In genomic region chr17:24737135-24737810, GRCm38 (mm10) we compare ENCODE assay signal across 8 mouse cellular contexts. TPM values are rescaled to one million over a fixed set of nuclear protein-coding genes. Genes with fewer than 3 reads are reported as not detected.
DNase-seq lines count a peak whose midpoint lies in the region; ATAC-seq lines count a peak whose summit lies in the region.

No protein-coding gene starts in this region.

- no peaks in the 10 kb centered on the region for H3K9me3 ChIP-seq in embryonic facial prominence, embryonic 15.5 days (replicated peaks)
- no peaks in the 10 kb centered on the region for H3K9me3 ChIP-seq in kidney, embryonic 16.5 days (ENCODE audit: low read length)
- no peaks in the 10 kb centered on the region for H3K9me3 ChIP-seq in midbrain, embryonic 15.5 days

- peak overlapping the region; percentile 55; the same call in 1 of the 2 replicates for H3K9ac ChIP-seq in embryonic facial prominence, embryonic 15.5 days
- peak overlapping the region; percentile 89 for H3K9ac ChIP-seq in kidney, embryonic 16.5 days (replicated peaks; ENCODE audit: low read length)
- H3K9ac ChIP-seq in midbrain, embryonic 15.5 days: no peak overlapping the region

- ATAC-seq in embryonic facial prominence, embryonic 15.5 days (ENCODE audit: insufficient number of reproducible peaks, low FRiP score, low TSS enrichment, low read depth): no peak
- ATAC-seq in kidney, embryonic 16.5 days (ENCODE audit: low FRiP score, low TSS enrichment): no peak
- ATAC-seq in midbrain, embryonic 15.5 days (replicated peaks): no peak

- 23% methylated on average over 8 of the region's 8 CpGs for WGBS in embryonic facial prominence, embryonic 15.5 days
- 23% methylated on average over 8 of the region's 8 CpGs for WGBS in kidney, embryonic 16.5 days
- 27% methylated on average over 8 of the region's 8 CpGs for WGBS in midbrain, embryonic 15.5 days

- intact Hi-C loops in left cerebral cortex, postnatal 25 days (cut with DNase I): no loop called here

- H3K36me3 ChIP-seq in embryonic facial prominence, embryonic 15.5 days: peaks cover 17% of the 10 kb centered on the region; the same call in 1 of the 2 replicates
- H3K36me3 ChIP-seq in kidney, embryonic 16.5 days (ENCODE audit: insufficient read depth, low read length): 0 out of 2 replicates have a peak, but pooled peaks cover 3% of the 10 kb centered on the region
- H3K36me3 ChIP-seq in midbrain, embryonic 15.5 days (replicated peaks): no peaks in the 10 kb centered on the region

- DNase-seq in kidney, adult 18-20 months: peak; percentile 58
- no peak for DNase-seq in kidney, postnatal 4 days
- no peak for DNase-seq in frontal cortex, adult 2 months (ENCODE audit: extremely low spot score in 1 of 2, low spot score in 1 of 2)
- no peak for DNase-seq in left cerebral cortex, postnatal 25 days (ENCODE audit: low spot score in 2 of 2)
- no peak for DNase-seq in gastrocnemius, postnatal 25 days

- peaks cover 15% of the 10 kb centered on the region for H3K4me1 ChIP-seq in embryonic facial prominence, embryonic 15.5 days
- H3K4me1 ChIP-seq in kidney, embryonic 16.5 days (ENCODE audit: insufficient read depth, low read length): peaks cover 20% of the 10 kb centered on the region
- peaks cover 18% of the 10 kb centered on the region for H3K4me1 ChIP-seq in midbrain, embryonic 15.5 days

- peak overlapping the region; percentile 70; the same call in 1 of the 2 replicates for H3K27ac ChIP-seq in embryonic facial prominence, embryonic 15.5 days (replicated peaks)
- H3K27ac ChIP-seq in kidney, embryonic 16.5 days (ENCODE audit: low read length): no peak overlapping the region; the same call in 1 of the 2 replicates
- no peak overlapping the region for H3K27ac ChIP-seq in midbrain, embryonic 15.5 days

- no peaks in the 10 kb centered on the region for H3K27me3 ChIP-seq in embryonic facial prominence, embryonic 15.5 days
- H3K27me3 ChIP-seq in kidney, embryonic 16.5 days (ENCODE audit: insufficient read depth, low read length): no peaks in the 10 kb centered on the region
- H3K27me3 ChIP-seq in midbrain, embryonic 15.5 days (replicated peaks): no peaks in the 10 kb centered on the region

- peak overlapping the region; percentile 88 for H3K4me2 ChIP-seq in embryonic facial prominence, embryonic 15.5 days (replicated peaks)
- H3K4me2 ChIP-seq in kidney, embryonic 16.5 days (replicated peaks; ENCODE audit: low read depth, low read length): peak overlapping the region; percentile 90
- H3K4me2 ChIP-seq in midbrain, embryonic 15.5 days: peak overlapping the region; percentile 82

- H3K4me3 ChIP-seq in embryonic facial prominence, embryonic 15.5 days (replicated peaks): peak overlapping the region; percentile 65
- peak overlapping the region; percentile 71 for H3K4me3 ChIP-seq in kidney, embryonic 16.5 days (ENCODE audit: low read length)
- H3K4me3 ChIP-seq in midbrain, embryonic 15.5 days: peak overlapping the region; percentile 49

RNA-seq across cellular contexts. Expression of gene Msrb1, which starts 0.8 kb away (rescaled TPM):
- 26.6 and 27.9 TPM in 2 replicates for polyA plus RNA-seq in embryonic facial prominence, embryonic 15.5 days (2015; fragmentation: Nextera tagmentation; extraction: Ambion mirVana)
- 33.3 and 33.8 TPM in 2 replicates for polyA plus RNA-seq in kidney, embryonic 16.5 days (2015; fragmentation: Nextera tagmentation; extraction: Ambion mirVana)
- 16.5 and 19.8 TPM in 2 replicates for polyA plus RNA-seq in midbrain, embryonic 15.5 days (2015; fragmentation: Nextera tagmentation; extraction: Ambion mirVana)
- 32.7 and 37.7 TPM in 2 replicates for polyA plus RNA-seq in frontal cortex, adult 2 months (2012; rRNA removed)
- total RNA-seq in left cerebral cortex, postnatal 25 days (2021): 10 to 100 TPM; 31.4 to 35.8 TPM
- 100 to 1,000 TPM; 164 to 180 TPM for total RNA-seq in gastrocnemius, postnatal 25 days (2021)

RNA-seq across cellular contexts. Expression of gene Rpl3l, which starts 9.7 kb away (rescaled TPM):
- not detected in 2 replicates for polyA plus RNA-seq in embryonic facial prominence, embryonic 15.5 days (2015; fragmentation: Nextera tagmentation; extraction: Ambion mirVana)
- 0.15 TPM in 1 of 2 replicates, not detected in the other for polyA plus RNA-seq in kidney, embryonic 16.5 days (2015; fragmentation: Nextera tagmentation; extraction: Ambion mirVana)
- not detected in 2 replicates for polyA plus RNA-seq in midbrain, embryonic 15.5 days (2015; fragmentation: Nextera tagmentation; extraction: Ambion mirVana)
- polyA plus RNA-seq in frontal cortex, adult 2 months (2012; rRNA removed): 0.56 and 0.65 TPM in 2 replicates
- under 1 TPM in 1 of 2 experiments, not detected in 1; 0.34 TPM for total RNA-seq in left cerebral cortex, postnatal 25 days (2021)
- 100 to 1,000 TPM; 723 to 775 TPM for total RNA-seq in gastrocnemius, postnatal 25 days (2021)

RNA-seq across cellular contexts. Expression of gene Ndufb10, which starts 13.0 kb away (rescaled TPM):
- 223 and 227 TPM in 2 replicates for polyA plus RNA-seq in embryonic facial prominence, embryonic 15.5 days (2015; fragmentation: Nextera tagmentation; extraction: Ambion mirVana)
- 258 and 262 TPM in 2 replicates for polyA plus RNA-seq in kidney, embryonic 16.5 days (2015; fragmentation: Nextera tagmentation; extraction: Ambion mirVana)
- polyA plus RNA-seq in midbrain, embryonic 15.5 days (2015; fragmentation: Nextera tagmentation; extraction: Ambion mirVana): 270 and 281 TPM in 2 replicates
- polyA plus RNA-seq in frontal cortex, adult 2 months (2012; rRNA removed): 445 and 493 TPM in 2 replicates
- total RNA-seq in left cerebral cortex, postnatal 25 days (2021): 100 to 1,000 TPM; 196 to 198 TPM
- 100 to 1,000 TPM; 493 to 532 TPM for total RNA-seq in gastrocnemius, postnatal 25 days (2021)

RNA-seq across cellular contexts. Expression of gene Hs3st6, which starts 15.5 kb away (rescaled TPM):
- 26.4 and 30.4 TPM in 2 replicates for polyA plus RNA-seq in embryonic facial prominence, embryonic 15.5 days (2015; fragmentation: Nextera tagmentation; extraction: Ambion mirVana)
- polyA plus RNA-seq in kidney, embryonic 16.5 days (2015; fragmentation: Nextera tagmentation; extraction: Ambion mirVana): 23.0 and 27.6 TPM in 2 replicates
- polyA plus RNA-seq in midbrain, embryonic 15.5 days (2015; fragmentation: Nextera tagmentation; extraction: Ambion mirVana): 0.25 TPM in 1 of 2 replicates, not detected in the other
- polyA plus RNA-seq in frontal cortex, adult 2 months (2012; rRNA removed): 0.66 and 0.78 TPM in 2 replicates
- total RNA-seq in left cerebral cortex, postnatal 25 days (2021): under 1 TPM; 0.48 to 0.73 TPM
- not detected for total RNA-seq in gastrocnemius, postnatal 25 days (2021)

RNA-seq across cellular contexts. Expression of gene Rps2, which starts 19.4 kb away (rescaled TPM):
- 1,508 and 1,594 TPM in 2 replicates for polyA plus RNA-seq in embryonic facial prominence, embryonic 15.5 days (2015; fragmentation: Nextera tagmentation; extraction: Ambion mirVana)
- polyA plus RNA-seq in kidney, embryonic 16.5 days (2015; fragmentation: Nextera tagmentation; extraction: Ambion mirVana): 1,489 and 1,547 TPM in 2 replicates
- polyA plus RNA-seq in midbrain, embryonic 15.5 days (2015; fragmentation: Nextera tagmentation; extraction: Ambion mirVana): 706 and 744 TPM in 2 replicates
- polyA plus RNA-seq in frontal cortex, adult 2 months (2012; rRNA removed): 967 and 1,066 TPM in 2 replicates
- total RNA-seq in left cerebral cortex, postnatal 25 days (2021): 100 to 1,000 TPM; 300 to 313 TPM
- 100 to 1,000 TPM; 564 to 585 TPM for total RNA-seq in gastrocnemius, postnatal 25 days (2021)
